Mouse (Mus musculus) kidney, adult 2 months (tissue): Measurements from ENCODE around the gene Gfod1.

Experiments used
- CTCF ChIP-seq: fragments of 200-500 bp; conservative IDR thresholded peaks from 2 replicates; pipeline ENCODE4 v1.5.1; 2011; ENCODE audit warnings: low read depth, mild to moderate bottlenecking, control low read depth, low read length, moderate library complexity, mixed read lengths; ENCODE audit not compliant: insufficient read depth, insufficient read length
- POLR2A ChIP-seq: fragments of 200-500 bp; IDR thresholded peaks from one replicate; pipeline ENCODE4 v1.6.1; 2011; ENCODE audit warnings: low read depth, low read length, control low read depth

GRCm38 (mm10) chr13:43349376-43349775 lies 45.4 kb upstream of the Gfod1 start:
- no peak for TF ChIP-seq POLR2A
- no peak for TF ChIP-seq CTCF
